Mouse (Mus musculus): ENCODE data around the gene Gm45261.

Gm45261 gene

GRCm38 (mm10) chr1:80461348-80461747 is at the start of gene Gm45261:
Gene Gm45261 (minus strand): TSS chr1:80461448.
- DNase-seq (ENCODE audit: low spot score), result no peak

- DNase-seq (ENCODE audit: low spot score), result no peak
These were observed 43.5 kb upstream of the Gm45261 start for GRCm38 (mm10) chr1:80504757-80505156.

- no peak for DNase-seq (ENCODE audit: low spot score)
These were observed 42.8 kb upstream of the Gm45261 start for GRCm38 (mm10) chr1:80504081-80504480.

GRCm38 (mm10) chr1:80502456-80503165 is 41.4 kb upstream of the Gm45261 start:
- DNase-seq (ENCODE audit: low spot score), result no peak

- no peak for DNase-seq (ENCODE audit: low spot score)
These were observed 38.0 kb upstream of the Gm45261 start for GRCm38 (mm10) chr1:80499264-80499663.

GRCm38 (mm10) chr1:80496360-80496759 is 35.1 kb upstream of the Gm45261 start:
- no peak for DNase-seq (ENCODE audit: low spot score)

GRCm38 (mm10) chr1:80483419-80483818 is 22.2 kb upstream of the Gm45261 start:
- no peak for DNase-seq (ENCODE audit: low spot score)

GRCm38 (mm10) chr1:80474942-80475341 is 13.7 kb upstream of the Gm45261 start:
- no peak for DNase-seq (ENCODE audit: low spot score)

GRCm38 (mm10) chr1:80472395-80472794 is 11.1 kb upstream of the Gm45261 start:
- no peak for DNase-seq (ENCODE audit: low spot score)

- DNase-seq (ENCODE audit: low spot score), result no peak
These were observed 1.3 kb downstream of the Gm45261 start for GRCm38 (mm10) chr1:80459923-80460322.

GRCm38 (mm10) chr1:80459477-80459876 is 1.8 kb downstream of the Gm45261 start:
- no peak for DNase-seq (ENCODE audit: low spot score)

GRCm38 (mm10) chr1:80453971-80454370 is 7.3 kb downstream of the Gm45261 start:
- DNase-seq (ENCODE audit: low spot score), result no peak

GRCm38 (mm10) chr1:80451914-80452549 is 9.2 kb downstream of the Gm45261 start:
- DNase-seq (ENCODE audit: low spot score), result no peak

- DNase-seq (ENCODE audit: low spot score), result no peak
These were observed 13.7 kb downstream of the Gm45261 start for GRCm38 (mm10) chr1:80447554-80447953.

- no peak for DNase-seq (ENCODE audit: low spot score)
These were observed 20.3 kb downstream of the Gm45261 start for GRCm38 (mm10) chr1:80440911-80441310.

GRCm38 (mm10) chr1:80438506-80438905 is 22.7 kb downstream of the Gm45261 start:
- DNase-seq (ENCODE audit: low spot score), result no peak

- no peak for DNase-seq (ENCODE audit: low spot score)
These were observed 33.3 kb downstream of the Gm45261 start for GRCm38 (mm10) chr1:80427946-80428345.

GRCm38 (mm10) chr1:80427425-80427824 is 33.8 kb downstream of the Gm45261 start:
- no peak for DNase-seq (ENCODE audit: low spot score)

- DNase-seq (ENCODE audit: low spot score), result no peak
These were observed 36.6 kb downstream of the Gm45261 start for GRCm38 (mm10) chr1:80424666-80425065.

- no peak for DNase-seq (ENCODE audit: low spot score)
These were observed 42.8 kb downstream of the Gm45261 start for GRCm38 (mm10) chr1:80418321-80419045.

GRCm38 (mm10) chr1:80416329-80416728 is 44.9 kb downstream of the Gm45261 start:
- DNase-seq (ENCODE audit: low spot score), result no peak

GRCm38 (mm10) chr1:80412521-80412920 is 48.7 kb downstream of the Gm45261 start:
- DNase-seq (ENCODE audit: low spot score), result no peak

Data from layer of hippocampus, adult 11-12 months (tissue).